Mouse (Mus musculus): ENCODE measurements around the gene Ppp1r1b.
"Not testable (repeated sequence)": the region's sequence is repeated elsewhere in the genome, so short reads cannot be mapped to it uniquely, and the experiment has no call there.

The Ppp1r1b gene

GRCm38 (mm10) chr11:98370588-98370987 is 22.4 kb downstream of the Ppp1r1b start:
- intact Hi-C loops (cut with DNase I) = no loop called here

GRCm38 (mm10) chr11:98371556-98372240 is 23.5 kb downstream of the Ppp1r1b start:
- intact Hi-C loops (cut with DNase I) = no loop called here

DNA sequence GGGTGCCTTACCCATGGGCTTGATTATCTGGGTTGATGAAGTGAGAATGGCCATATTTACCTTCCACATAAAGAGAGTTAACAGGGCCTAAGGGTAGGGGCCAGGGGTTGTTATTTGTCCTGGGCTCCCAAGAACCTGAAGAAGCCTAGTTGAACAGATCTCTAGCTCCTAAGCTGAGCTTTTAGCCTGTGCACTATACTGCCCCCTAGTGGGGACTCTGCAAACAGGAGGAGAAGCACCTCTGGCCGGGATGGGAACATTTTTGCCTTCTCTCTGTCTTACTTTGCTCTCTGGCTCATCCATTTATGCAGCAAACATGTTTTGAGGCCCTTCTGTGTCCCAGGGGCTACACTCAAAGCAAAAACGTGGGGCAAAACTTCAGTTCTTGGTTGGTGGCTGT is 24.2 kb downstream of the Ppp1r1b start:
- intact Hi-C loops (cut with DNase I) = no loop called here

DNA sequence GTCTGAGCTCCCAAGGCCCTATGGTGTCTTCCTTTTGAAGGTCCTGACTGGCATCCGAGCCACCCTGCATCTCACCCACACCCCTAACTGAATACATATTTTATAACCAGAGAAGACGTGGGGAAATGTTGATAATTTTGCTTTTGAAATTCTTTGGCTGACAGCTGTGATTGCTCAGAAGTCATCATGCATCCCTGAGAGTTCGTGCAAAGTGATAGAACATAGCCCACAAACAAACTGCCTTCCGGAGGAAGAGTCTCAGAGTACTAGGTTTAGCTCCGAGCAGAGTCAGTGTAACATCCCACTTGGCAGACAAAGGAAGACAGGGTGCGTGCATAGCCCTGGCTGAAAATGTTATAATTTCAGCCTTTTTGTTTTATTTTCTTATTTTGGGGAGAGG is 25.0 kb downstream of the Ppp1r1b start:
- intact Hi-C loops (cut with DNase I) = no loop called here

GRCm38 (mm10) chr11:98374266-98374665 is 26.1 kb downstream of the Ppp1r1b start:
- intact Hi-C loops (cut with DNase I) = no loop called here

GRCm38 (mm10) chr11:98376756-98377155 is 28.6 kb downstream of the Ppp1r1b start:
- intact Hi-C loops (cut with DNase I) = no loop called here

DNA sequence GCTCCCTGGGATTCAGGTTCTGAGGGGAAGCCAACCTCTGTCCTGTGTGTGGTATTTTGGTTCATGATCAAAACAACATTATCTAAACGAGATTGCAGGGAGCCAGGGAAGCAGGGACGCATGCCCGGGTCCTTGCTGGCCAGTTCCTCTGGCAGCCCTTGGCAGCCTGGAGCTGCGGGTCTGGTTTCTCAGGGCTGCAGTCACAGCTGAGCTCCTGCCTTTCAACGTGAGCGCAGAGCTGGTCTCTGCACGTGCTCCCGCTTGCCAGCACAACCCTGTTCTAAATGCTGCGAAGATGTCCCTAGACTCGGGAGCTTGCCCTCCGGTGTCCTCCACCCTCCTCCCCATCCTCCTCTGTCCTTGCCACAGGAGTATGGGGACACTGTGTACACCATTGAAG is 29.6 kb downstream of the Ppp1r1b start:
- intact Hi-C loops (cut with DNase I) = no loop called here

DNA sequence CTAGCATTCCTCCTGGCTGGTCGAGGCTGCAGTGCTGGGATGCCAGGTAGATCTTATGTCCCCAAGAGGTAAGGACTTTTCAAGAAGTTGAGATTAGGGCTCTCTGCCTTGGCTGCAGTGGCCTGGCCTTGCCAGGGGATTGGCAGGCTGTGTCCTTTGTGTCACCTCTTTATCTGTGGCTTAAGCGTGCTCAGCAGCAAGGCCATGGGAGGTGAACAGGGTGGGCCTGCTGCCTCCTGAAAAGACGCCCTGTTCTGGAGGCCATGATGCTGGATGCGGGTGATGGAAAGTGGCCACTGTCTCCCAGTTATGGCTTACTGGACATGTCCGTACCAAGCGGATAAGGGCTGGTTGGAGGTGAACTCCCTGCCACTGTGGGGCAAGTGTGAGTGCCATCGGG is 31.2 kb downstream of the Ppp1r1b start:
- intact Hi-C loops (cut with DNase I) = no loop called here

DNA sequence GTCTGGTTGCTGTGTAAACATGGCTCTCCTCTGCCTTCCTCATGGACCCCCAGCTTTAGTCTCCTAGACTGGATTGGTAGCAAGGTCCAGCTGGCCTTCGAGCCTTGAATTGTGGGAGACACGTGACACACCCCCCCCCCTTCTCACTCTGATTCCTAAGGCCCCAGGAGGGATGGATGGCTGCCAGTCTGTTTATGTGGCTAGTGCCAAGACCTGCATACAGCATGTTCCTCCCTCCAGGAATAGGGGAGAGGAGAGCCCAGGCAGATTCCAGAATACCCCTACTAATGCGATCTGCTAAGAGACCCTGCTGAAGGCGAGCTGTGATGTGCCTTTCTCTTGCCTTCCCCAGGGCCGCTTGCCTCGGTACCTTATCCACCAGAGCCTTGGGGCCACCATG is 31.9 kb downstream of the Ppp1r1b start:
- intact Hi-C loops (cut with DNase I) = no loop called here

DNA sequence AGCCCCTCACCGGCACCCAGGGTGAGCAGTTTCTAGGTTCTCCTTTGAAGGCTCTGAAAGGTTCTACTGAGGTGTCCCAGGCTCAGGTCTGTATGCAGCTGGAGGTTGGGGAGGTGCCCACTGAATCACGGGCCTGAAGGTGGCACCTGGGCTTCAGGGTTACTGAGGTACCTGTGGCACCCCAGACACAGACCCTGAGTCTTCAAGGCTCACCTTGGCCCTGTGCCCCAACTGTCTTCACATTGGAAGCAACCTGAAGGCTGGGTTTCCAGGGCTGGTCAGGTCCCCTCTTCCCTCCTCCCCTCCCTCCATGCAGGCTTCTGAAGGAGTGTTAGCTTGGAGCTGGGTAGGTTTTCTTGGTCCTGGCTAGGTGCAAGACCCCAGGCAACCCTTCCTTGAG is 33.4 kb downstream of the Ppp1r1b start:
- intact Hi-C loops (cut with DNase I) = no loop called here

DNA sequence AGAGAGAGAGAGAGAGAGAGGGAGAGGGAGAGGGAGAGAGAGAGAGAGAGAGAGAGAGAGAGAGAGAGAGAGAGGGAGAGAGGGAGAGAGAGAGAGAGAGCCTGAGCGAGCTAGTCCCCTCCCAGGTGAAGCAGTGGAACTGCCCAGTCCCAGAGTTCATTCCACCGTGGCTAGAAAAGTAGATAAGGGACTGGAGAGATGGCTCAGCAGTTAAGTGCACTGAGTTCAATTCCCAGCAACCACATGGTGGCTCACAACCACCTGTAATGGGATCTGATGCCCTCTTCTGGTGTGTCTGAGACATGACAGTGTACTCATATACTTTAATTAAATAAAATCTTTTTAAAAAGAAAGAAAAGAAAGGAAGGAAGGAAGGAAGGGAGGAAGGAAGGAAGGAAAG is 34.2 kb downstream of the Ppp1r1b start:
- intact Hi-C loops (cut with DNase I) = not testable (repeated sequence)

GRCm38 (mm10) chr11:98383261-98384030 is 35.2 kb downstream of the Ppp1r1b start, which contains the start of gene Tcap:
TSS of gene Tcap (plus strand) at chr11:98383811.
- intact Hi-C loops (cut with DNase I) = no loop called here

DNA sequence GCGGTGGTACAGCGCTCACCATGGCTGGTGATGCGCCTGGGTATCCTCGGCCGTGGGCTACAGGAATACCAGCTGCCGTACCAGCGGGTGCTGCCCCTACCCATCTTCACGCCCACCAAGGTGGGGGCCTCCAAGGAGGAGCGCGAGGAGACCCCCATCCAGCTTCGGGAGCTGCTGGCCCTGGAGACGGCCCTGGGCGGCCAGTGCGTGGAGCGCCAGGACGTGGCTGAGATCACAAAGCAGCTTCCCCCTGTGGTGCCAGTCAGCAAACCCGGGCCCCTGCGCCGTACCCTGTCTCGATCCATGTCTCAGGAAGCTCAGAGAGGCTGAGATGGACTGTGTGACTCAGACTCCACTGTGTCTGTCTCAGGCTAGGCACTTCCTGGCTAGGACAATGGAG is 36.0 kb downstream of the Ppp1r1b start:
- intact Hi-C loops (cut with DNase I) = no loop called here

DNA sequence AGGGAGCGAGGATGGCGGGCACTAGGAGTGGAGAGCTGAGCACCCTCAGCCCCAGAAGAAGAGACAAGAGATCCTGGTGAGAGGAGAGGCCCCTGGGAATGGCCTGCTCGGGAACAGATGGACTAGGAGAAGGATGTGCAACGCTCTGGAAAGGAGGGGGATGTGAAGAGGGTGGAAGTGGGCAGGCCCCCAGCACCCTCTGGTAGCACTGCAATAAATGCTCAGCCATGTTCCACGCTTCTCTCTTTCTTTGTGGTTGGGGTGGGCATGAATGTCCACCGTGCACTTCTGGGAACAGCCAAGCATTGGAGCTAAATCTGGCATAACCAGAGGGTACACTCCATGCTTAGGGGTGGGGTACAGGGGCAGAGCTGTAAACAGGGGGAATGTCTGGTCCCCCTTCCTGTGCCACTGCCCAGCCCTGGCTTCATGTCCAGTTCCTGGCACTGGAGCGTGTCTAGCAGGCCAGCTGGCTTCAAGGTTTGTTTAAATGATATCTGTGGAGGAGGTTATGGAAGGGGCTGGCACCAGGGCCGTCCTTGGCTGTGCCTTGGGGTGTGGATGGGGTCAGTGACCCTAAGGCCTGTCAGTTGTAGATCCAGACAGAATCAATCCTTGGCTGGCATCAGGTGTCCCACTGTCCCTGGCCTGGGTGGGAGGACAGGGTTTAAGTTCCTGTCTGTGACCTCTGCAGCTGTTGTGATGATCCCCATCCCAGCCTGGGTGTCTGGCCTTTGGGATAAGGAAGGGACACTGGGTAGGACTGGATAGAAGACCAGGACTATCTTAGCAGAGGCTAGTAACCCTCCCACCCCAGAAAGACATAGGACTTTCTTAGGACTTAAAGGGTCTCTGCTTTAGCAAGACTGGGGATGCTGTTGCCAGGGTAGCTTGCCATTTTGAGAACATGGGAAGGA is 36.8 kb downstream of the Ppp1r1b start:
- intact Hi-C loops (cut with DNase I) = no loop called here

- intact Hi-C loops (cut with DNase I) = no loop called here
Observed at GRCm38 (mm10) chr11:98385638-98386585, 37.7 kb downstream of the Ppp1r1b start, which contains the start of gene Pnmt. TSS of gene Pnmt (plus strand) at chr11:98386450.

GRCm38 (mm10) chr11:98386596-98386995 is 38.4 kb downstream of the Ppp1r1b start:
- intact Hi-C loops (cut with DNase I) = no loop called here

DNA sequence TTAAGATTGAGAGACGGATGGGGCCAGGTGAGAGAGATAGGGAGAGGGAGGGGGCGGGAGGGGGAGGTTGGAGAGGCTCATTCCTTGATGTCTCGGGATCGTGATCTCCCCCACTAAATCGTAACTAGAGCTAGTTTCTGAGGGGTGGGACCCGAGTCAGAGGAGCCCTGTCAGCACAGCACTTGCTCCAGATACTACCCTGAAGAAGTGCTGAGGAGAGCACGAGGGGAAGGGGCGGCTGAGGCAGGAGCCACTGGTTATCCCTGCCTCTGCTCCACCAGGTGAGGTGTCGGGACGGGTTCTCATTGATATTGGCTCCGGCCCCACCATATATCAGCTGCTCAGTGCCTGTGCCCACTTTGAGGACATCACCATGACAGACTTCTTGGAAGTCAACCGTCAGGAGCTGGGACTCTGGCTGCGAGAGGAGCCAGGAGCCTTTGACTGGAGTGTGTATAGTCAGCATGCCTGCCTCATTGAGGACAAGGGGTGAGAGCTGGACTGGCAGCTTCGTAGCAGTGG is 38.9 kb downstream of the Ppp1r1b start:
- intact Hi-C loops (cut with DNase I) = no loop called here

DNA sequence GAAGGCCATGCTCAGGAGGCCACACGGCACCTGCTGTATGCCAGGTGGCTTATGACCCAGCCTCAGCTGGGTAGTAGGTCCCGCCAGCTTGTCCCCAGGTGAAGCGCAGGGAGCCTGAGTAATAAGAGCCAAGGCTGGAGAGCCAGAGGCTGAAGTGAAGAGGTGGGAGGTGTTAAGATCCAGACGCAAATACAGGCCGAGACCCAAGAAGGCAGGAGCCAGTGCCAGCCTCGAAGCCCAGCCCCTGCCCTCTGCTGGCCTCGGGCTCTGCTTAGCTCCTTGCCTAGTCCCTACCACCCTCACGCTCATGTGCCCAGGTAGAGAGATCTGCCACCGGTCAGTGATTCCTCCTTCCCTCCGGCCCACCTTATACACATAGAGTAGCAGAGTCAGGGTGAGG is 40.1 kb downstream of the Ppp1r1b start:
- intact Hi-C loops (cut with DNase I) = no loop called here

DNA sequence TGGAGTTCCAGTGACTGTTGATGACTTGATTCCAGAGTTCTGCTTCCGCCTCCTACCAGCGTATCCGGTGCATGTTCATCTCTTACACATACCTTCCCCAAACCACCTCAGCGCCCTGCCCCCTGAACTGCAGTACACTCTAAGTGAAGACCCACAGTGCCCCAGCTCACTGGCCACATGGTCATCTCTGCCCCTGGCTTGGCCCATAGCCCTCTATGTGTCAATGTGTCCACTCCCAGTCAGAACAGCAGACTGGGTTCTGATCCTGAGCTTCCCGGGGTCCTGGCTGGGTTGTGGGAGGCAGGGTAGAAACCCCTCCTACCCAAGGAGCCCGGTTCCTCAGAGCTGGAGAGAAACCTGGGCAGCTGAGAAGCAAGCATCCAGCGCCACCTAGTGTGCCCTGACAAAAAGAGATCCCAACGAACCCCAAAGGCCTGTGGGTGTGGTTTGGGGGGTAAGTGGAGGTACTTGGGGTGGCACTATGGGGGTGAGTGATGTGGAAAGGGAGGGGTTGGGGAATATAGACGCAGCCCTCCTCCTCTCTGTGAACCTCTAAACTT is 41.1 kb downstream of the Ppp1r1b start:
- intact Hi-C loops (cut with DNase I) = no loop called here

GRCm38 (mm10) chr11:98390141-98390540 is 41.9 kb downstream of the Ppp1r1b start:
- intact Hi-C loops (cut with DNase I) = no loop called here
